Mouse (Mus musculus) heart, postnatal 0 days (tissue): ENCODE measurements at regions not wholly inside any gene's neighbourhood (a gene's known extent, or its start where the extent isn't known, plus 50 kb on each side); places are given as distances from the start of the nearest gene placed in this dataset.

Experiments used
- ATAC-seq: fragments of 200-750 bp; cut with Nextera tagmentation; 2 replicates; pipeline ENCODE4 v1.8.0; 2017; ENCODE audit warnings: low read depth, moderate number of reproducible peaks, moderate library complexity; ENCODE audit not compliant: insufficient read depth
- DNase-seq: peaks from one replicate; pipeline ENCODE4 v3.0.0-alpha.2; 2016; ENCODE audit warnings: low spot score
- H3K27ac ChIP-seq: fragments of 300-500 bp; sonication (generic); 2 replicates; pipeline ENCODE4 v1.5.1; 2014; ENCODE audit warnings: low read depth, mild to moderate bottlenecking
- H3K27me3 ChIP-seq: fragments of 300-500 bp; sonication (generic); 2 replicates; pipeline ENCODE4 v1.6.1; 2014; ENCODE audit warnings: low read length, mixed read lengths; ENCODE audit not compliant: control insufficient read depth, insufficient read depth
- H3K36me3 ChIP-seq: fragments of 300-500 bp; sonication (generic); replicated peaks from 2 replicates; pipeline ENCODE4 v1.6.1; 2014; ENCODE audit warnings: low read length, mixed read lengths; ENCODE audit not compliant: control insufficient read depth, insufficient read depth
- H3K4me1 ChIP-seq: fragments of 300-500 bp; sonication (generic); 2 replicates; pipeline ENCODE4 v1.6.1; 2014; ENCODE audit warnings: antibody characterized with exemption; ENCODE audit not compliant: control insufficient read depth, insufficient read depth
- H3K4me2 ChIP-seq: fragments of 300-500 bp; sonication (generic); 2 replicates; pipeline ENCODE4 v1.6.1; 2014; ENCODE audit warnings: low read depth, mild to moderate bottlenecking, low read length, moderate library complexity
- H3K4me3 ChIP-seq: fragments of 300-500 bp; sonication (generic); 2 replicates; pipeline ENCODE4 v1.5.1; 2014; ENCODE audit warnings: low read depth, low read length
- H3K9ac ChIP-seq: fragments of 300-500 bp; sonication (generic); replicated peaks from 2 replicates; pipeline ENCODE4 v1.6.1; 2014; ENCODE audit warnings: low read depth, low read length, mixed read lengths
- H3K9me3 ChIP-seq: fragments of 300-500 bp; sonication (generic); replicated peaks from 2 replicates; pipeline ENCODE4 v1.6.1; 2016; ENCODE audit warnings: low read length; ENCODE audit not compliant: control insufficient read depth
- CTCF ChIP-seq: IDR thresholded peaks from 2 replicates; pipeline ENCODE4 v1.5.1; 2016; ENCODE audit warnings: antibody characterized with exemption, control low read depth, low read depth
- EP300 ChIP-seq: IDR thresholded peaks from 2 replicates; pipeline ENCODE4 v1.6.1; 2016; ENCODE audit warnings: antibody characterized with exemption, low read depth
- WGBS: fragments of 180-500 bp; shearing (Covaris S2); extraction: QIAGEN DNeasy Blood & Tissue Kit; methylation state at CpG from one replicate; pipeline ENCODE4 v1.1.7; 2014; 5-methylcytosine and 5-hydroxymethylcytosine counted together

GRCm38 (mm10) chr9:98791709-98792108 is 50.6 kb upstream of the Prr23a1 start:
- Histone ChIP-seq H3K4me3 (no peak overlapping the region), H3K9ac (no peak overlapping the region), H3K4me2 (no peak overlapping the region), H3K27ac (no peak overlapping the region), H3K27me3 (no peaks in the 10 kb centered on the region), H3K4me1 (no peaks in the 10 kb centered on the region), H3K36me3 (no peaks in the 10 kb centered on the region), H3K9me3 (no peaks in the 10 kb centered on the region)
- TF ChIP-seq CTCF (no peak), EP300 (no peak)
- ATAC-seq (no peak), DNase-seq (no peak)
- WGBS: 62% methylated on average over 4 of the region's 4 CpGs

- no peak for TF ChIP-seq CTCF
- no peak for TF ChIP-seq EP300
Measured at GRCm38 (mm10) chr9:98773651-98774185, 68.6 kb upstream of the Prr23a1 start.

GRCm38 (mm10) chr9:98773212-98773611 is 69.1 kb upstream of the Prr23a1 start:
- Histone ChIP-seq H3K36me3 (no peaks in the 10 kb centered on the region), H3K4me2 (no peak overlapping the region), H3K9me3 (no peaks in the 10 kb centered on the region), H3K27me3 (no peaks in the 10 kb centered on the region), H3K9ac (no peak overlapping the region), H3K4me3 (no peak overlapping the region), H3K4me1 (no peaks in the 10 kb centered on the region), H3K27ac (no peak overlapping the region)
- TF ChIP-seq CTCF (no peak), EP300 (no peak)
- no peak for ATAC-seq
- no peak for DNase-seq
- 78% methylated on average over 11 of the region's 11 CpGs for WGBS

More at GRCm38 (mm10) chr9:98773651-98774185, 68.6 kb upstream of the Prr23a1 start:
- Histone ChIP-seq H3K4me1 (no peaks in the 10 kb centered on the region), H3K27me3 (no peaks in the 10 kb centered on the region), H3K9ac (no peak overlapping the region), H3K27ac (no peak overlapping the region), H3K4me3 (no peak overlapping the region), H3K4me2 (no peak overlapping the region), H3K36me3 (no peaks in the 10 kb centered on the region), H3K9me3 (no peaks in the 10 kb centered on the region)
- DNase-seq: no peak
- no peak for ATAC-seq
- WGBS: 56% methylated on average over 5 of the region's 5 CpGs

GRCm38 (mm10) chr9:98754764-98755163 is 87.5 kb upstream of the Prr23a1 start:
- no peak for TF ChIP-seq CTCF
- no peak for TF ChIP-seq EP300
- Histone ChIP-seq H3K9ac (no peak overlapping the region), H3K36me3 (no peaks in the 10 kb centered on the region), H3K4me2 (no peak overlapping the region), H3K27ac (no peak overlapping the region), H3K4me1 (no peaks in the 10 kb centered on the region), H3K4me3 (no peak overlapping the region), H3K9me3 (no peaks in the 10 kb centered on the region), H3K27me3 (0 out of 2 replicates have a peak, but pooled peaks cover 3% of the 10 kb centered on the region)
- WGBS: 66% methylated on average over 4 of the region's 4 CpGs
- no peak for DNase-seq
- no peak for ATAC-seq

GRCm38 (mm10) chr9:98753356-98753953 is 88.8 kb upstream of the Prr23a1 start:
- Histone ChIP-seq H3K27ac (no peak overlapping the region), H3K36me3 (no peaks in the 10 kb centered on the region), H3K27me3 (0 out of 2 replicates have a peak, but pooled peaks cover 3% of the 10 kb centered on the region), H3K4me2 (no peak overlapping the region), H3K4me1 (no peaks in the 10 kb centered on the region), H3K4me3 (no peak overlapping the region), H3K9ac (no peak overlapping the region), H3K9me3 (no peaks in the 10 kb centered on the region)
- no peak for ATAC-seq
- 65% methylated on average over 6 of the region's 6 CpGs for WGBS
- TF ChIP-seq CTCF: no peak
- no peak for TF ChIP-seq EP300
- no peak for DNase-seq

- TF ChIP-seq CTCF (no peak), EP300 (no peak)
- H3K9me3 ChIP-seq: no peaks in the 10 kb centered on the region
- no peak for ATAC-seq
- no peak overlapping the region for H3K4me3 ChIP-seq
- no peak for DNase-seq
- no peaks in the 10 kb centered on the region for H3K36me3 ChIP-seq
- no peak overlapping the region for H3K4me2 ChIP-seq
- no peaks in the 10 kb centered on the region for H3K27me3 ChIP-seq
- no peak overlapping the region for H3K27ac ChIP-seq
- H3K9ac ChIP-seq: no peak overlapping the region
- no peaks in the 10 kb centered on the region for H3K4me1 ChIP-seq
Measured at GRCm38 (mm10) chr9:98743785-98744184, 98.5 kb upstream of the Prr23a1 start.
